Mouse (Mus musculus): ENCODE data around the gene Slc6a16.
A peak's percentile ranks its signal among the peaks of the same experiment; 100 is the strongest.

Slc6a16 gene

DNA sequence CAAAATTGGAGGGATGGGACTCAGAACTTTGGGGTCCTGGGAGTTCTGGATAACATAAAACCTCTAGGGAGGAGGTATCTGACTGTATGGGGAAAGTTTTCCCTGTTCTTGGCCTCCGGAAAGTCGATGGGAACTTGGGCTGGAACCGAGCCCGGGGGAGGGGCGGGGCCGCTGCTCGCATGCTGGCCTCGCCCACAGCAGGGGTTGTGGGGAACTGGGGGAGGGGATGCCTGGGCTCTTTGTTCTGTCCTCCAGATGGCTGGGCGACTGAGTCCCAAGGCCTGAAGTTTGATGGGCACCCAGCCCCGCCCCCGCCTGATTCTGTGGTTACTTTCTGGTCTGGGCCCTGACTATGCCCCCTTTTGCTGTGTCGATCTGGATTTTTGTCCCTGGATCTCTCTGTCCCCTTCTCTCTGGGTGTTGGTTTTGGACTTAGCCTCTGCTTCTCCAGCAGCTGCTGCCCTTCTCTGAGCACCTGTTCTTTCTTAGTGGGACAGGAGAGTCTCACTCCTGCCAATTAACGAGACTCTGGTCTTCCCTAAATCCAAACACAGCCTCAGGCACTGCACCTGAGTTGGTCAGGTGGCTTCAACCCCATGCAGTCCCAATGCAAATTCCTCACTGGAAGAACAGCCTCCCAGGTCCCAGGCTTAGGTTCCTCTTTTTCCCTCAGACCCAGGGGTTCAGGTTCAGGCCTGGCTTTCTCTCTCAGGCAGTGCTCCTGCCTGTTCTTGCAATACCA, 24.3 kb upstream of the Slc6a16 start:
- DNase-seq (ENCODE audit: low spot score): no peak

DNA sequence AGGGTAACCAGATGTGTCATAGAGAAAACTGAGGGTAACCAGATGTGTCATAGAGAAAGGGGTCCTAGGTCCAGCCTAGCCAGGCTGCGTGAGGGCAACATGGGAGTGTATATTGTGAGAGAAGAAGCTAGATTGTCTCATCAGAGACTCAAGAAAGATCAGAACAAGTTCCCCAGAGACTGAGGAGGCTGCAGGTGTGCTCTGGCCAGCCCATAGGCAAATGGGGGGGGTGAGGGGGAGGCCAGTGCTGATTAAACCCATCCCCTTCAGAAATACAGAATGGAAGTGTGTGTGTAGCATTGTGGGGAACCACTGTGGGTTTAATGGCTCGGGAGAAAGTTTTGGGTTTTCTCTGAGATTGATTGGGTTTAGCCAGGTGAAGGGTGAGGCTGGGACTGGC, 19.2 kb upstream of the Slc6a16 start:
- DNase-seq (ENCODE audit: low spot score): no peak

DNA sequence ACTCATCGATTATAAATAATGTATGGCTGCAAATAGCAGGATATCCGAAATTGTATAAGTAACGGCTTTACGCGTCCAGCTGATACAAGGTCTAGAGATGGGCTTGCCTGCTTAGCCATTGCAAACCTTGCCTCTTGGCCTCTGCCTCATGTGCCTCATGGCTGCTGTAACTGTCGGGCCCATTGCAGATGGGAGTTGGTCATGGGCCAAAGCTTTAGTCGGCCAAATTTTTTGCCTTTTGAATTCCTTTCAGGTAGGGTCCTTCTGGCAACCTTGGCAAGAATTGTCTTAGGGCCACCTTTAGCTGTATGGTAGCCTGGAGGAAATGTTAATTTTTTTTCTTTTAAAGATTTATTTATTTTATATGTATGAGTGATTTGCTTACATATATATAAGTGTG, 16.1 kb upstream of the Slc6a16 start:
- DNase-seq (ENCODE audit: low spot score): no peak

DNA sequence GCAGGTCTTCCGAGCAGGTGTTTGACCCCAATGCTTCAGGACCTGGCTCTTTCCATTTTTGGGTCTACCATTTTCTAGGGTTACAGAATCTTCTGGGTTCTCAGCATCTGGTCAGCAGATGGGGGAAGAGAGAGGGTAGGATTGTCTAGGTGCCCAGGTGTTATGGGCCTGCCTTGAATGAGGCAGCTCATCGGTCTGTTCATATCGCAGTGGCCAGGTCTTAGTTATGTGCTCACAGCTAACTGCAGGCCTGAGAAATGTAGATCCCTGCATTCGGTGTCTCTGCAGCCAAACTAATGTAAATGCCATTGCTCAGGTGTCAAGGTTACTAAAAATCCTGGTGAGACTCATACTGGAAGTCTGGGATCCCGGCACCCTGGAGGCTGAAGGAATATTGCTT, 14.5 kb upstream of the Slc6a16 start:
- DNase-seq (ENCODE audit: low spot score): no peak

DNA sequence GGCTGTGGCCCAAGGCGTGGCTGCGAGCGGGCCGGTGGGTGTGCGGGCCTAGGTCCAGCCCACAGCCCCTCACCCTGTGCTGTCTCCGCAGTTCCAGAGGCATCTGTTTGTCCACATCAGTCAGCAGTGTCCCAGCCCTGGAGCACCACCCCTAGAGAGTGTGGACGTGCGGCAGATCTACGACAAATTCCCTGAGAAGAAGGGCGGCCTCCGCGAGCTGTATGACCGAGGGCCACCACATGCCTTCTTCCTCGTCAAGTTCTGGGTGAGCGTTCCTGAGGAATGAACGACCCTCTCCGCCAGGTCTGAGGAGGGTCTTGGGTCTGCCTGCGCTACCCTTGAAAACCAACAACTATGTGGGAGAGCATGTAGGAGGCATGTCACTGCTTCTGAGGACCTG, 12.3 kb upstream of the Slc6a16 start:
- DNase-seq (ENCODE audit: low spot score): no peak

DNA sequence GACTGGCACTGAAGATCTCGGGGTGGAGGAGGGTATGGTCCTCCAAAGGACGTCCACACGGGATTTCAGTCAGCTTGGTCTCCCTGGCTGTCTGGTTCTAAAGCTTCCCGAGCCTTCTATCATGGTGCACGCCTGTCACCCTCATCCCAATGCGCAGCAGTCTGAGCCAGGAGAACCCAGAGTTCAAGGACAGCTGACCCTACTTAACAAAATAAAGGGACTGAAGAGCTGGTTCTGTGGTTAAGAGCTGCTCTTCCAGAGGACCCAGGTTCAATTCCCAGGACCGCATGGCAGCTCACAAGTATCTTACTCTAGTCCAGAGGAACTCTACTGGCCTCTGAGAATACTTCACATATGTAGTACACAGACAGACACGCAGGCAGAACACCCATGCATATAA, 11.8 kb upstream of the Slc6a16 start:
- DNase-seq (ENCODE audit: low spot score): no peak

DNA sequence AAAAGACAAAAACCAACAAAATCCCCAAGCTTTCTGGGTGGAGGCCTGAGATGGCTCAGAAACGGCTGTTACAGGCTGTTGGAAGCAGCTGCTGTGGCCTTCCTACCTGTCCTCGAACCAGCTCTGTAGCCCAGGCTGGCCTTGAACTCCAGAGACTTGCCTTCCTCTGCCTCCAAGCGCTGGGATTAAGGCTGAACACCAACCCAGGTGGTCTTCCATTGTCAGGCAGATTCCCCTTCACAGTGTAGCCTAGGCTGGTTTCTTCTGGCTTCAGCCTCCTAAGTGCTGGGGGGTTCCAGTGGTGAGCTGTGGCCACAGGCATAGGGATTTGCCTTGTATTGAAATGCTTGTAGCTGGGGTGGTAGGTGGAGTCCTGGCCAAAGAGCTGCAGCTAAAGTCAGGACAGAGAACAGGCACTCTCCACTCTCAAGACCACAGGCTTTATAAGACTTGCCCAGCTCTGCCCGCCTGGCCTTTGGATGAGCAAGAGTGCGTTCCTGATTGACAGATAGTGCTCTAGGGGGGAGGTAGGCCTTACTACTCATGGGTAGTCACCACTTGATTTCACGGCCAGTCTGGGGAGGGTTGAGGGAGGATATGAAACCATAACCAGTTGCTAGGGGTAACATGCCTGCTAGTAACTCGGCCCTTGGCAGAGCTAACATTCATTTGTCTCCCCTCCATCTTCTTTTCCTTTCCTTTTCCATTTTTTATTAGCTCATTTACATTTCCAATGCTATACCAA, 11.3 kb upstream of the Slc6a16 start:
- DNase-seq (ENCODE audit: low spot score): no peak

DNA sequence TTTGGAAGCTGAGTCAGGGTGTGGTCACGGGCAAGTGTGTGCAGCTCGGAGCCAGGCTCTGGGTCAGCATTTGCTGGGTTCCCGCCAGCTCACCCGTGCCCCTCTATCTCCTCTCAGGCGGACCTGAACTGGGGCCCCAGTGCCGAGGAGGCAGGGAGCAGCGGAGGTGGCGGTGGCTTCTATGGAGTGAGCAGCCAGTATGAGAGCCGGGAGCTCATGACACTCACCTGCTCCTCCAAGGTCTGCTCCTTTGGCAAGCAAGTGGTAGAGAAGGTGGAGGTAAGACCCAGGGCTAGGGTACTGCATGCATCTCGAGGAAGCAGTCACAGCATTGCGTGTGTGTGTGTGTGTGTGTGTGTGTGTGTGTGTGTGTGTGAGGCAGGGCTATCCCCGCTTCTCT, 9.7 kb upstream of the Slc6a16 start:
- DNase-seq (ENCODE audit: low spot score): no peak

DNA sequence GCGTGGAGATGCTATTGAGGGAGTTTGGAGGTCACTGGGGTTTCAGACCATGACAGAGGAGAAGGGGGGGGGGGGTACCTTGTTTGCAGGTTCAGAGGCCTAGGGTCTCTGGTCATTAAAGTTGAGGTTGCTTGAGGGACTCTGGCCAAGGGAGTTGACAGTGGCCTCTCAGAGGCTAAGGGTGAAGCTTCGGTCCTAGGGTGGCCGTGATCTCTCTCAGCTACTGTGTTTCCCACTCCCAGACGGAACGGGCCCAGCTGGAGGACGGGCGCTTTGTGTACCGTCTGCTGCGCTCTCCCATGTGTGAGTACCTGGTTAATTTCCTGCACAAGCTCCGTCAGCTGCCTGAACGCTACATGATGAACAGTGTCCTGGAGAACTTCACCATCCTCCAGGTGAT, 8.9 kb upstream of the Slc6a16 start:
- DNase-seq (ENCODE audit: low spot score): no peak

DNA sequence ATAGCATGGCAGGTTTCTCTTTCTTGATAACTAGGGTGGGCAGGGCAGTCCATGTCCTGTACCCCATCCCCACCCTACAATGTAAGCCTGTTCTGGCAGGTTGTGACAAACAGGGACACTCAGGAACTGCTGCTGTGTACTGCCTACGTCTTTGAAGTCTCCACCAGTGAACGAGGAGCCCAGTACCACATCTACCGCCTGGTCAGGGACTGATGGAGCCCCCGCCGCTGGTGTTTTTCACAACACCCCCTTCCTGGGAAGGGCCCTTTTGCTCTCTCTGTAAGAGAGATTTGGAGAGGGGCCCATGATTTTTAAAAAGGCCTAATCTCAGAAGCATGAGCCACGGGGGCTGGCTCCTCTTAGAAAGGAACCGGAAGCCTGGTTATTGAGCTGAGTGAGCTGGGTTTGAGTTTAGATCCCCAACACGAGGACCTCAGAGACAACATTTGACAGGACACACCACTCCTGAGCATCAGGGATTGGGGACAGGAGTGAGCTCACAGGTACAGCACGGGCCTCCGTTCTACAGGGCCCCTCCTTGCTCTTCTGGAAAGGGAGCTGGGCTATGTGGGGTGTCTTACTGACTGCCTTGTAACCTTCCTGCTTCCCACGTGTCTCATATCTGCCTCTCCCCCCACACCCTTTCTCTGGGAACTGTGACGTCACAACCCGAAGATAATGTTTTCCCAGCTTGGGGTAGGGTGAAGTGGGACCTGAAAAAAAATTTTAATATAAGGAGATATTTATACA, 8.0 kb upstream of the Slc6a16 start:
- peak; percentile 48 for DNase-seq (ENCODE audit: low spot score)

DNA sequence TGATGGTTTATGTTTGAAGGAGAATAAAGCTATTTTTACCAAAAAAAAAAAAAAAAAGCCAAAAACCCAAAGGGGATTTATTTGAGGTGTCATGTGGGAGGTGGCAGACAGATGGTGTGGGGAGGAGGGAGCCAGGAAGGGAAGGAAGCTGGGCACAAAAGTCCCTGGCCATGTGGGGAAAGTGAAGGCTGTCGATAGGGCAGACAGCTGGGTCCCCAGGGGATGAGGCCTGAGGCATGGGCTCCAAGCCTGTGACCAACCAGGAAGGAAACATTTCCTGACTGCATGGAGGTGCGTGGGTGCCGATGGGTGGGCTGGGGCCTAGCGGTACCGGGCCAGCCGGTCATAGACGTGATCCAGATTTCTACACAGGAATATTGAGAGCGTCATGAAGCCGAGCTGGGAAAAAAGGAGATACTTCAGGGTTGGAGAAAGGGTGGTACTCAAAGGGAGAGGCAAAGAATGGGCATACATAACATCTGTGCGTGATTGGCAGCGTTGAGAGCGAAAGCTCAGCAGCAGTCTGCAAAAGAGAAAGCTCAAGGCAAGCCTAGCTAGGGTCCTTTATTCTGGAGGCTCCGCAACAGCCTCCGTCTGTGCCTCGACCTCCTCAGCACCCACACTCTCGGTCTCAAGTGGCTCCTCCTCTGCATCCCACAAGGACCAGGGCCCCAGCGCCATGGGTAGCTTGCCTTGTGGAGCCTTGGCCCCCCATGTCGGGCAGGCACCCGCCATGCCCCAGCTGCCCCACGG, 7.1 kb upstream of the Slc6a16 start:
- DNase-seq (ENCODE audit: low spot score): no peak

DNA sequence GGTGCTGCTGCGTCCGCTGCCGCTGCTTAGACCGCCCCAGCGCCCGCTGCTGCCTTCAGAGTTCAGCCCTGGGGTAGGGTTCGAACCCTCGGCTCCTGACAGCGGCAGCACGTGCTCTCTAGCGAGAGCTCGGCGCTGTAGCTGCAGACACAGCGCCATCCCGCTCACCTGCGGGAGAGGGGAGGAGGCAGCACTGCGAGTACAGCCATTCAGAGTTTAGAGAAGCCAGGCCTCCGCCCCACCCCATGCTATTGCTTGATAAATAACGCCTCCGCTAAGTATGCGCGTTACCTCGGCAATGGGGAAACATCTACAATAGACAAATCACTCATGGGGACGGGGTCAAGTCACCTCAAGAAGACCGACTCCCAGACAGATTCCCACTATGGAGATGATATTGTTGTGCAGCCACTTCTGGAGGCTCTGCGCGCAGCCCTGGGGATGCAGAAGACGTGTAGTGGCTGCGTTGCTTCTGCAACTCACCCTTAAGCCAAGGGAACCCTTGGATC, 6.5 kb upstream of the Slc6a16 start:
- no peak for DNase-seq (ENCODE audit: low spot score)

DNA sequence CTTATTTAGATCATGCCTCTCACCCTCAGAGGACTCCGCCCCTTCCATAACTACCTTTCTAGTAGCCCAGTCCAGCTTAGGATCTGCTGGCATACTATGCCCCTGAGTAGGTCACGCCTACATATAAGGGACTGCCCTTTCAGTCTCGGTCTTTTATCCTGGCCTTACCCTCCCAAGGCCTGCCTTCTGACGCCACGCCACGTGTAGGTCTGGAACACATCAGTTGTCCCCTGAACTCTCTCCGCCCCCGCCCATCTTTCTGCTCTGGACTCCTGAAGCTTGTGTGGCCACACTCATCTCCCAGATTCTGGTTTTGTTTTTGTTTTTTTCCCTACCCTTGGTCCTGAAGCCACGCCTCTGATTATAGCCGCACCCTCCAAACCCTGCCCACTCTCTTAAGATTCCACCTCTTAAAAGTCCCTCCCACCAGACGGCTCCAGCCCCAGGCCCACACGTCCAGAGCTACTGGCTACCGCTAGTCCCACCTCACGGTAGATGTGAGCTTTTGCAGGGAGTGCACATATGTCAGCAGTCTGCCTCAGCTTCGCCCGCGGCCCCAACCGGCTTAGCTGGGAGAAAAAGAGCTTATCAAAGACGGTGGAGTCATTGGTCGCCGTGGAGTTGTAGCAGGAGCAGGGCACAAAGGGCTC, 5.8 kb upstream of the Slc6a16 start:
- no peak for DNase-seq (ENCODE audit: low spot score)

DNA sequence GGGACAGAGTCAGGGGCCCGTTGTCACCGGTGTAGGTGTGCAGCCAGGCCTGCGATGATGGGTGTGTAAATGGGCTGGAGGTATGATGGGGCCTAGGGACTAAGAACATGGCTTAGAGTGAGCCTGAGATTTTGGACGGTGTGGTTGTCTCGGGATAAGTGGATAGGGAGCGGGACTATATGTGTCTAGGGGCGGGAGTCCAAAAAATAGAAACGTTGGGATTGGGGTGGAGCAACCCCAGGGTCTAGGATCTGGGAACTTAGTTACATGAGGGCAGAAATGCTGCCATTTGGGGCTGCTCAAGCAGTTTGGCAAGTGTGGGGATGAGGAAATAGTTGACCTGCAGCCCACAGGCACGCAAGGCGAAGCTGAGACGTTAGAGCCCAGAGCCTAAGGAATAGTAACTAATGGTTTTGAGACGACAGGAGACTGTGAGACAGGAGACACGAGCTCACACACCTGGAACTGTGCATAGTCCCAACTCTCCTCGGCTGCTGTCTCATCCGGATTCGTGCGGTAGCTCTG, 5.2 kb upstream of the Slc6a16 start:
- no peak for DNase-seq (ENCODE audit: low spot score)

DNA sequence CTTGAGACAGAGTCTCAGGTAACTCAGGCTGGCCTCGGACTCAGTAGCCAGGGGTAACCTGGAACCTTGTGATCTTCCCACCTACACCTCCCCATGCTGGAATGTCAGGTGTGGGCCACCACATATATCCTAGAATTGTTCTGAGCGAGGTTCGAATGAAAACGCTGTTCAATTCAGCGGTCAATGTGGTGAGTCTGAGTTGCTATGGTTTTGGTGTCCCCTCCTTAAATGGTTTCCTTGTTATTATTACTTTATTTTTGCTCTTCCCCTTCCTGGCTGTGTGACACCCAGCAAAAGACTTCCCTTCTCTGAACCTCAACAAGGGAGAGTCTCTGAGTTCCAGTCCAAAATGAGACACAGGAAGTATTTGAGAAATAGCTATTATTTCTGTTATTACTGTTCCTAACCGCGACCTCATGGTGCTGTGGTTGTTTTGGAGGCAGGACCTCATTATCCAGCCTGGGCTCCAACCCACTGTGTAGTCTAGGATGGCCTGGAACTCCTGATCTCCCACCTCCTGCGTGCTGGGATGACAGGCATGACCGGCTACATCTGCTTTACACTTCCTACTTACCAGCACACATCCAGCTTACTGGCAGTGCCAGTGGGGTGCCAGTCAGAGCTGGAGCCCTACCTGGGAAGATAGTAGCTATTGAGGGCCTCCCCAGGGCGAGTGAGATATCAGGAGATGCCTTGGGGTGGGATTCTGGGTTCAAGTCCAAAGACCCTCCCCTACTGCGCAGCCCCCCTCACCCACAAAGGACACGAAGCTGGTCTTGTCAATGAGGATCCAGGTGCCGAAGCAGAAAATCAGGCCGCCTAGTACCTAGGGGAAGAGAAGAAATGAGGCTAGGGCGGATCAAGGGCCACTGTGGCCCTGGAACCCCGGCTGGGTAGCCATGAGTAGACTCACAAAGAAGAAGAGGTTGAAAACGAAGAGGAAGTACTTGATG, 2.9 kb upstream of the Slc6a16 start:
- DNase-seq (ENCODE audit: low spot score): no peak

DNA sequence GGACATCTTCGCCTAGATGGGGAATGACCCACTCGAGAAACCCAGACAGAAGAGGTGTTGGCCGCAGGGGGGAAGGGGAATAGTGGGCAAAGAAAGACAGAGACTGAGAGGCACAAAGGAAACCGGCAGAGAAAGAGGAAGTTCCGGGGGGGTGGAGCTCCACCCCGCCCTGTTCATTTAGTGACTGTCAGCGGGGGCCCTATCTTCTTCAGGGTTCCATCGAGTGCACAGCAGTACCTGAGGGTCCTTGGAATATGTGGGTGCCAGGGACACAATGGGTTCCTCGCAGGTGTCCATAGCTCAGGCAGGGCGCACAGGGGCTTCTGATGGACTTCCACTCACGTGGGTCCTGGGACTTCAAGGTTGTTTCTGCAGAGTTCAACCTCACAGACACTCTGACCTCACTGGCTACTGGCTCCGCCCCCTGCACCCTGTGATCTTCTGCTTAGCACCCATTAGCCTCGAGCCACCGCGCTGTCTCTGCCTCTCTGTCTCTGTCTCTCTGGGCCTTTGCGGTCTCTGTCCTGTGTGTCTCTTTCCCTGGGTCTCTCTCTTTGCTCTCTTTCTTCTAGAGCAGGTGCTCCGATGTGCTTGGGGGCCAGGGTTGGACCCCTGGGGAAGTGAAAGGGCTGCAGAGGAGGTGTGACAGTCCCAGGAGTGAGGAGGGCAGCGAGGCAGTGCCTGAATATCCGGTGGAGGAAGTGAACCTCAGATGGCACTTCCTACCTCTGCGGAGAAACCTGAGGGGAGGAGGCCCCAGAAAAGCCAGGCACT, 2.0 kb upstream of the Slc6a16 start, which contains the start of gene Cd37:
Cd37 (minus strand) TSS at position 393 of the 774 bp plus-strand sequence.
- DNase-seq (ENCODE audit: low spot score): peak; percentile 75

DNA sequence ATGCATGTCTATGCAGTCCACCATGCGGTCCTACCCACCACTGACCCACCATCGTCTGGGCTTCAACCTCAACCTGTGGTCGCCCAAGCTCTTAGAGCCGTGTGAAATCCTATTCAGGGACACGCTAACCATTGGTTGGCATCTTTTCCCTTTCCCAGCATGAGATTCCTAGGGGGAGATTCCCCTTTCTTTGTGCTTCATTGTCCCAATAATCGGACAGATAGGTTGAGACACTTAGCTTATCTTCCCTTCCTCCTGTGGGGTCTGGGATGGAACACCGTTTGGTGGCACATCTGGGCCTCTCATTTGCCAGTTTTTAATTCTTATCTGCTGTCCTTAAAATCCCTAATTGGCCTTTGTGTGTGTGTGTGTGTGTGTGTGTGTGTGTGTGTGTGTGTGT, 776 bp upstream of the Slc6a16 start:
- DNase-seq (ENCODE audit: low spot score): no peak

DNA sequence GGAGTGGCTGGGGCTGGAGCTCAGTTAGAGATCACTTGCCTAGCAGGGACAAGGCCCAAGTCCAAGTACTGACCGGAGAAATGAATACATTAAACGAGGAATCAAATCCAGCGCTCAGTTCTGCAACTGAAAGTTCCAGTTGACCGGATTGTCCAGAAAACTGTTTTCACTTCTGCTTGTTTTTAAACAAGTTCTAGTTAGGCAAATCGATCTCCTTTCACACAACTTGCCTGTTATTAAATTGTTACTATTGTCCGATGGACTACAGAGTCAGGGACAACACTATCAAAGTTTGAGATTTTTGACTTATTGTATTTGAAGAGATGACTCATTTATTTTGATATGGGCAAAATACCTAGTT, 484 bp downstream of the Slc6a16 start:
- no peak for DNase-seq (ENCODE audit: low spot score)

DNA sequence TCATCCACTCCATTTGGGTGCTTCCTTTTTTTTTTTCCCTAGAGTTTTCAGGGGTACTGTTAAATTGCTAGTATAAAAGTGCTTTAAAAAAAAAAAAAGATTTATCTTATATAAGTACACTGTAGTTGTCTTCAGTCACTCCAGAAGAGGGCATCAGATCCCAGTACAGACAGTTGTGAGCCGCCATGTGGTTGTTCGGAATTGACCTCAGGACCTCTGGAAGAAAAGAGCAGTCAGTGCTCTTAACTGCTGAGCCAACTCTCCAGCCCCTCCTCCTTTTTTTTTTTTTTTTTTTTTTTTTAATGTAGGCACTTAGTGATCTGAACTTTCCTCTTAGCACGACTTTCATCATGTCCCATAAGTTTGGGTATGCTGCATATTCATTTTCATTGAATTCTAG, 6.8 kb downstream of the Slc6a16 start:
- DNase-seq (ENCODE audit: low spot score): no peak
